Mouse (Mus musculus): ENCODE results near the gene Ifrd2.
A peak's percentile ranks its signal among the peaks of the same experiment; 100 is the strongest.

The Ifrd2 gene

DNA sequence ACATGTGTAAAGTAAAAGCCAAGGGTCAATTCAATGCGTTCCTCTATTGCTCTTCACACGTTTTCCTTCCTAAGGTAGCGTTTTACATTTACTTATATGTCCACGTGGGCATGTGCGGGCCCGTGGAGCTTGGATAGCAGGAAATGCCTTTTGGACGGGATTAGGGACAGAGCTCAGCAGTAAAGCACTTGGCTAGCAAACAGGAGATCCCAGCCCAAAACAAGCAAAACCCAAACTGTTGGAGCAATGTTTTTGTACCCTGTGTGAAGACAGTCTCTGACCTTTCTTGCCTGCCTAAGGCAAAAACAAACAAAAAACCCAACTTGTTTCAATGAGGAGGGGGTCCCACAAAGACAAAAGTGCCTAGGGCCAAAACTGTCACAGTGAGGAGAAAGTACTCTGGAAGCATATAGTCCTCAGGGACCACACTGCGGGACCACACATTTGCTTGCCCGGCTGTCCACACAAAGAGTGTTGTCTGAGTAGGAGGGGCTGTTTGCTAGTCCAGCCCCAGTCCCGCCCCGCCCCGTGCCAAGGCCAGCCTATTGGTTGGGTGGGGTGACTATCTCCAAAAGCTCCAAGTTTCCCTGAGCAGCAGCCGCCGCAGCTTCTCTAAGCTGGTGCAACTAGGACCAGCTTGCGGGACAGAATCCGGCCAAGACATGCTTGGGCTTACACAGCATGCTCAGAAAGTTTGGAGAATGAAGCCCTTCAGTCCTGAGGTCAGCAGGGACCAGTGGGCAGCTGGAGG, 10.9 kb upstream of the Ifrd2 start, which contains the start of gene Hyal1:
Gene Hyal1, plus strand, starts transcription at position 571 of the 751 bp plus-strand sequence.
- DNase-seq = no peak

DNA sequence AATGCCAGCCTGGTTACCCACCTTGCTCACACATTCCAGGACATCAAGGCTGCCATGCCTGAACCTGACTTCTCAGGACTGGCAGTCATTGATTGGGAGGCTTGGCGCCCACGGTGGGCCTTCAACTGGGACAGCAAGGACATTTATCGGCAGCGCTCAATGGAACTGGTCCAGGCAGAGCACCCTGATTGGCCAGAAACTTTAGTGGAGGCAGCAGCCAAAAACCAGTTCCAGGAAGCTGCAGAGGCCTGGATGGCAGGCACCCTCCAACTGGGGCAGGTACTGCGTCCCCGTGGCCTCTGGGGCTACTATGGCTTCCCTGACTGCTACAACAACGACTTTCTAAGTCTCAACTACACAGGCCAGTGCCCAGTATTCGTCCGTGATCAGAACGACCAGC, 9.6 kb upstream of the Ifrd2 start:
- no peak for DNase-seq

DNA sequence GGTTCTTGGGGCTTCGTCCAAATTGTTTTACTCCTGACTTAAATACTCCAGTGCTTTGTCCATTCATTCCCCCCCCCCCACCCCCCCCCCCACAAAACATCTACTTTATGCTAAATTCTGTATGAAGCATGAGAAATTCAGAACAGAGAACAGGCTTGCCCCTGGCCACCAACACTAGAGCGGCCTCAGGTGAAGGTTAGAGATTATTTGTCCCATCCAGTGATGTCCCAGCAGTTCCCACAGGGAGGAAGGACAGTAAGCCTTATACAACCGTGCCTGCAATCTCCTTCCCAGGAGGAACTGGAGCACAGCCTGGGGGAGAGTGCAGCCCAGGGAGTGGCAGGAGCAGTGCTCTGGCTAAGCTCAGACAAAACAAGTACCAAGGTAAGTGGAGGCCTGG, 8.9 kb upstream of the Ifrd2 start, which contains the start of gene Naa80:
Gene Naa80, plus strand, starts transcription at position 301 of the 400 bp plus-strand sequence.
- no peak for DNase-seq

DNA sequence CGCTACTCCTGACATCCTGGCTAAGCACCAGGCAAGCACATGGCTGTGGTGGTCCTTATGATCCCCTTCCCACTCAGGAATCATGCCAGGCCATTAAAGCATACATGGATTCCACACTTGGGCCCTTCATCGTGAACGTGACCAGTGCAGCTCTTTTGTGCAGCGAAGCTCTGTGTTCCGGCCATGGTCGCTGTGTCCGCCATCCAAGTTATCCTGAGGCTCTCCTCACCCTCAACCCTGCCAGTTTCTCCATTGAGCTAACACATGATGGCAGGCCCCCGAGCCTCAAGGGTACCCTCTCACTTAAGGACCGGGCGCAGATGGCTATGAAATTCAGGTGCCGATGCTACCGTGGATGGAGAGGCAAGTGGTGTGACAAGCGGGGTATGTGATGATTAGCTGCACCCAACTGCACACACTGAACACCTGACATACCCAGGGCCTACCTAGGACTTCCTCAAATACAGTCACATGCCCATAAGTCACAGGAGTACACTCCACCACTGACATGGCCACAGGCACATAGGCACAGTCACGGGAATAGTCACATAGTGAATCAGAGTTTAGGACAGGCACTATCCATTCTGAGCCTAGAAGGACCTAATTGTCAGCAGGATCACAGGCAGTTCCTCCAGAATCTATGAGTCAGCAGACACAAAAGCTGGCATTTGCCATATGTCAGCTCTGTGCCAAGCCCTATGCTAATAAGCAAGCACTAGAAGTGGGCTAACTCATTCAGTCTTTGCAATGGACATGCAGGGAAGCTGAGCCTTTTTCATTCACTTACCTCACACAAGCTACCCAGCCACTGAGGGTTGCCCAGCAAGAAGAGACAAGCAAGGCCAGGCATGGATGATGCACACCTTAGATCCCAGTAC, 8.2 kb upstream of the Ifrd2 start:
- DNase-seq = no peak

DNA sequence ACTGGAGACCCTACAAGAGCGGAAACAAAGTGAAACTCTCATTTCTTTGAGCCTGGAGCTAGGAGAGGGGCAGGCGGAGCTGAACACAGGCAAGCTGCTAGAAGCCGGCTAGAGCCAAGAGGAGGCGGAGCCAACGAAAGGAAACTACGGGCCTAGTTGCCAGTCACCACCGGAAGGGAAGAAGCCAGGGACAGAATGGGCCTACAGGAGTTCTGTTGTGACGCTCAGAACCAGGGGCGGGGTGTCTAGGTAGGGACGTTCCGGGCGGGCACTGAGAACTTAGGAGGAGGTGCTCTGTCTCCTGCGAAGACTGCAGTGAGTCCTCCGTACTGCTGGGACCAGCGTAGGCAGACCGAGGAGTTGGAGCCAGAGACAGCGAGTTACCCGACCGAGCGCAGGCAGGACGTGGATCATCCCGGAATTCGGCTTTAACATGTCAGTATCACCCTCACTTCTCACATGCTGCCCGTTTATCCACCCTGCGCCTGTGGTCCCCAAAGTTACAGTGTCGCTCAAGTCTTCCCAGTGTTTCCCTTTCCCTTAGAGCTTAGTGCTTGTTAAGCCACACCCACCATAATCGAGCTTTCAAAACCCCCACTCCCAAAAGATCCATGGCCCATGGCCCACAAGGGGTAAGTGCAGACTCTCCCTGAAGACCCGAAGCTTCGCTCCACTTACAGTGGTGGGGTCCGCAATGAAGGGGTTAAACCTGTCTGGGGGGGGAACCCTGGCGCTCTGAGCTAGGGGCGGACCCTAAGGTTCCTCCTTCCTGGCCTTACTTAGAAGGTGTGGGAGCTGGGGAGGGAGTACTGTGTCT, 6.7 kb upstream of the Ifrd2 start, which contains the start of gene Hyal3:
Gene Hyal3, plus strand, starts transcription at position 318 of the 817 bp plus-strand sequence.
- DNase-seq = peak; percentile 87

DNA sequence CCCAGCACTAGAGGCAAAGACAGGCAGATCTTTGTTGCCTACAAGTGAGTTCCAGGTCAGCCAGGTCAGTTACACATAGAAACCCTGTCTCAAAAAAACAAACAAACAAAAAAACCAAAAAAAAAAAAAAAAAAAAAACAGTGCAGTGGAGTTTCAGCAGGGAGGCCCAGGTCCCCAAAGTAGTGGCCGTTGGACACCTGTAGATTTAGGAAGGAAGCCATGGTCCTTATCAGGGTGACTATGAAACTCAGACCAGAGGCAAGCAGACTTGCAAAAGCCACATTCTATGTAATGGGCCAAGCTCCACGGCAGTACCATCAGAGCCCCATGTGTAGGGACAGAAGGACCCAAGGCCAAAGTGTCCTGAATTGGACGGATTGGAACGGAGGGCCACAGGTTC, 5.9 kb upstream of the Ifrd2 start:
- DNase-seq = no peak

DNA sequence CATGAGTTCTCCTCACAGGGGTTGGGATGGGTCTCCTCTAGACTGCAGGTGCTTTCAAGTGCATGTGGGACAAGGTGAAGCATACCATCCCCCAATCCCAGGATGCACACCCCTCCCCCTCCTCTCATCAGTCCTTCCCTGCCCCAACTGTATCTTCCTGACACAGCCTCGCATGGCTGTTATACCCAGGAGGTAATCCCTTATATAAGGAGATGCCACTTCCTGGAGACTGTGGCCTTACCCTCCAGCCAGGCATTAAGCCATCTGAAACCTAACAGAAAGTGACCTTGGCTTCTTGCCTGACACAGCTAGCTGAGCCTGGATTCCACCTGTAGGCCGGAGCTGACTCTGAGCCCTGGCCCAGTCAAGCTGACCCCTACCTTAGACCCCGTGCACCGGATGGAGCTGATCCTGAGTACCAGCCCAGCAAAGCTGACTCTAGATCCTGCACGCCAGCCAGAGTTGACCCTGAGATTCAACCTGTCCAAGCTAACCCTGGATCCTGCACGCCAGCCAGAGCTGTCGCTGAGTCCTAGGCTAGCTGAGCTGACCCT, 4.9 kb upstream of the Ifrd2 start:
- no peak for DNase-seq

DNA sequence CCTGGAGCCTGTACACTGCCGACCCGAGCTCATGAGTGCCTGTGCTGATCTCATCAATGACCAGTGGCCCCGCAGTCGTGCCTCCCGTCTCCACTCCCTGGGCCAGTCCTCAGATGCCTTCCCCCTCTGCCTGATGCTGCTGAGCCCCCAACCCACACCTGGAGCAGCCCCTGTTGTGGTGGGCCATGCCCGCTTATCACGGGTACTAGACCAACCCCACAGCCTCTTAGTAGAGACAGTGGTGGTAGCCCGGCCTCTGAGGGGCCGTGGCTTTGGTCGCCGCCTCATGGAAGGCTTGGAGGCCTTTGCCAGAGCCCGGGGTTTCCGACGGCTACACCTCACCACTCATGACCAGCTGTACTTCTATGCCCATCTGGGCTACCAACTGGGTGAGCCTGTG, 4.3 kb upstream of the Ifrd2 start:
- no peak for DNase-seq

DNA sequence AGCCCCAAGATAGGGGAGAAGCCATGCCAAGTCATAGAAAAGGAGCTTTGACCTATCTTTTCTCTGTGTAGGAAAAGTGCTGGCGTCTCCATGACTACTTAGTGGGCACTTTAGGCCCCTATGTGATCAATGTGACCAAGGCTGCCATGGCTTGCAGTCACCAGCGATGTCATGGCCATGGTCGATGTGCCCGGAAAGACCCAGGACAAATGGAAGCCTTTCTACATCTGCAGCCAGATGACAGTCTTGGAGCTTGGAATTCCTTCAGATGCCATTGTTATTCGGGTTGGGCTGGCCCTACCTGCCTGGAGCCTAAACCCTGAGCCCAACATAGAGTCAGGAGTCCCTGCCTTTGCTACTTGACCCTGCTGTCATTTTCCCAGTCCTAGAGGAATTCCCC, 938 bp upstream of the Ifrd2 start:
- DNase-seq = no peak

DNA sequence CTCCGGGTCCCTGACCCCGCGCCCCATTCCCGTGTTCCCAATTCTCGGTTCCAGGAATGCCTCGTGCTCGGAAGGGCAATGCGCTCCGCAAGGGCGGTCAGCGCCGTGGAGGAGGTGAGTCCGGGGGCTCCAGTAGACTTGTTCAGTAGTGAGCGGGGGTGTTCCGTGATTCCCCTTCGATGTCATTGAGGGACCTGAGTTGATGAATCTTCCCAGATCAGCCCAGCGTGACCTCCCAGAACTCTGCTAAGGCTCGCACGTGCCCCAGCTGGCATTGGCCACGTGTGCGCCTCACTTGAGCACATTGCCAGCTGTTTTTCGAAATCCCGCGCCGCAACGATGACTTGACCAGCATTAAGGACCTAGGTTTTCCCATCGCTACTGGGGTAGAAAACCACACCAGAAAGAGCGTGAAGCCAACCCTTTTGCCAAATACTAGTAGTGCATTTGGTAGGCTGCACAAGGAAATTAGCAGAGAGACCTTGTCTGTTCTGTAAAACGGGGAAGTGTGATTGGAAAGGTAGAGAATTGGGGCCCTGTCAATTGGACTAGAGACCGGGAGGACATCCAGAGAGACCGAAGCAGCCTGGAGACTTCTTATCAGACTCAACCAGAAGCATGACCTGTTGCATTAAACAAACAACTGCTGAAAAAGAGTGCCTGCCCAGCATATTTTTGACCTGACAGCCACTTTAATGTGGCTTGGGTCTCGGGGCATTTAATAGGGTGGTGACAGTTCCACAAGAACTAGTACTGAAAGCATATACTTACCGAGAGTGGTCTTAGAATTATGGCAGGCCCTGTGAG, 594 bp downstream of the Ifrd2 start:
- DNase-seq = no peak

DNA sequence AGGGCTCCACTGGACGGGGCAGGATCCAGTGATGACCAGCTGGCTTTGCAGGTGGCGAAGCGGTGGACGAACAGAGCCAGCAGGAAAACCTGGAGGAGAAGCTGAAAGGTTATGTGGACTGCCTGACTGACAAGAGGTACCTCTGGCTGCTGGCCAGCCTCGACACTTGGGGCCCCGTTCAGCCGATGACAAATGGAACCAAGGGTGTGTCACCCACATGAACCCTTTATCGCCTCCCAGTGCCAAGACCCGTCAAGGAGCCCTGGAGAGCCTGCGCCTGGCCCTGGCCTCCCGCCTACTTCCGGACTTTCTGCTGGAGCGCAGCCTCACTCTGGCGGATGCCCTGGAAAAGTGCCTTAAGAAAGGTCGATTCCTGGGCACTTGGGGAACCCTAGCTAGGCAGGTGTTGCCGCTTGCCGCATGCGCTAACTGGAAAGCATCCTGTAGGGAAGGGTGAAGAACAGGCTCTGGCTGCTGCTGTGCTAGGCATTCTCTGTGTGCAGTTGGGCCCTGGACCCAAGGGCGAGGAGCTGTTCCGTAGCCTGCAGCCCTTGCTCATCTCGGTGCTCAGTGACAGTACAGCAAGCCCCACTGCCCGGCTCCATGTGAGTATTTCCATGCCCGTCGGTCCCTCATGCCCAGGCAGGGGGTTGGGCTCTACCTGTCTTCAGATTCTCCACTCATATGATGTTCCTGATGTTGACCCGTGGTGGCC, 2.8 kb downstream of the Ifrd2 start:
- no peak for DNase-seq

DNA sequence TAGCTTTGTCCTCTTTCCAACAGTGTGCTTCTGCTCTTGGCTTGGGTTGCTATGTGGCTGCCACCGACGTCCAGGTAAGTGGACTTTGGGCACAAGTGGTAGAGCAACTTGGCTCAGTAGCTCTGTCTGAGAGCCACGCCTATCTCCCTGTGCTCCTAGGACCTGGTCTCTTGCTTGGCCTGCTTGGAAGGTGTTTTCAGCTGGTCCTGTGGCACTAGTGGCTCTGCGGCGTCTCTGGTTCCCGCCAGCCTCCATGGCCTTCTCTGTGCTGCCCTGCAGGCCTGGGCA, 3.3 kb downstream of the Ifrd2 start:
- no peak for DNase-seq

DNA sequence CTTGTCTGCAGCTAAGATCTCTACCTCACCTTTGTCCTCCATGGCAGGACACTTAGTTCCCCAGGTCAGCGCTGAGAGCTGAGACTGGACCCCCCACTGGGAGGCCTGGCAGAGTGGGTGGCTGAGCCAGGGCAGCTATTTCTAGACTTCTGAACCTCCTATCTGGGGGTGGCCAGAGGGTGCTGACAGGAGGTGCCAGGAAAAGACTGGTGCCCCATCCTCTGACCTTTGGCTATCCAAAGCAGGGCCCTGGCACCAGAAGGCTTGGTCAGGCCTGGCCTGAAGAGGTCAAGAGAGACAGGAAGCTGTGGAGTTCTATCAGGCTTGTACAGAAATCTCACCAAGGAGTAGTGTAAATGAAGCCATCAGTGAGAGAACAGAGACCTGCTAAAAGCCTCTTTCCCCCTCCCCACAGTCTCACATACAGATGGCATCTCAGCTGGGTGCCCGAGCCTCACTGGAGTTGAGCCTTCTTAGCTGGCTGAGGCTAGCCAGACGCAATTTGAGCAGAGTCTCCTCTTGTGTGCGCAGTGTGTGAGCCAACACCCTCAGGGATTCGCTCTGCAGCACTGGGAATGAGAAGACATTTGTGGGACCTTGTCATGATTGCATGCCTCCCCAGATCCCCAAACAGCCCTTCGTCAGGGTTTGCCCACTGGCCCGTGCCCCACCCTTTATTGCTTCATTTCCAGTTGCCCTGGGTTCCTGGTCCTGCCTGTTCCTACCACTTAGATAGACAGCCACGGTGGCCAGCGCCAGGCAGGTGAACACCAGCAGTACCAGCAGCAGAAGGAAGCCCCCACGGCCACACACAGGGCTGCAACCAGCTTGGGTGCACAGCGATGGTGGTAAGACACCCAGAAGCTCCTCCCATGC, 5.9 kb downstream of the Ifrd2 start:
- DNase-seq = peak; percentile 84

DNA sequence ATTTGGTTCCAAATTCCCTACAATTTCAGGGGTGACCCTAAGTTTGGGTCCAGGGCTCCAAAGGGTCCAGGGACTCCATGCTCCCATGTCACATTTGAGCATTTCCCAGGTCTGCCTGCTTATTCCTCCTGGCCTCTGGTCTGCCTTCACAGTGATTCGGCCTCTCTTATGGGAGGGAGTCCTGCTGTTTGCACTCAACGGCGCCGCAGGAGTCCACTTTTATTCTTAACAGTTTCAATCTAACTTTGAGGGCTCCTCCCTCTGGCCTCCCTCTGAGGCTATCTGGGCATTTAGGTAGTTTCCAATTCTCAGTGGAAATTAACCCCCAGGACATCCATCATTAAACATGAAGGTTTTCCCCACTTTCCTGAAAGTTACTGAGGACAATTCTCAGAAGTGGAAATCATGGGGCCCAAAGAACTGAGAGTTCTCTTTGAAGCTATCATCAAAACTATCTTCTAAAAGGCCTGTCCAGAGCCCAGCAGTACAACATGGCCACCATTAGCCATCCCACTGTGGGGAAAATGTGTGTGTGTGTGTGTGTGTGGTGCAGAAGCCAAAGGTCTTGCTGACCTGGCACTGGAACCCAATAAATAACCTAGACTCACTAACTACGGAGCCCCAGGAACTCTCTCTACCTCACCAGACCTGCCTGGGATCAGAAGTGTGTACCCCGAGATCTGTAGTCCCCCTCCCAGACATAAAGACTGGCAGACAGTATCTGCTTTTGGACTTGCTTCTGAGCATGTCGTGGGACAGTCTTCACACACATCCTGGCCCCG, 7.0 kb downstream of the Ifrd2 start:
- no peak for DNase-seq

DNA sequence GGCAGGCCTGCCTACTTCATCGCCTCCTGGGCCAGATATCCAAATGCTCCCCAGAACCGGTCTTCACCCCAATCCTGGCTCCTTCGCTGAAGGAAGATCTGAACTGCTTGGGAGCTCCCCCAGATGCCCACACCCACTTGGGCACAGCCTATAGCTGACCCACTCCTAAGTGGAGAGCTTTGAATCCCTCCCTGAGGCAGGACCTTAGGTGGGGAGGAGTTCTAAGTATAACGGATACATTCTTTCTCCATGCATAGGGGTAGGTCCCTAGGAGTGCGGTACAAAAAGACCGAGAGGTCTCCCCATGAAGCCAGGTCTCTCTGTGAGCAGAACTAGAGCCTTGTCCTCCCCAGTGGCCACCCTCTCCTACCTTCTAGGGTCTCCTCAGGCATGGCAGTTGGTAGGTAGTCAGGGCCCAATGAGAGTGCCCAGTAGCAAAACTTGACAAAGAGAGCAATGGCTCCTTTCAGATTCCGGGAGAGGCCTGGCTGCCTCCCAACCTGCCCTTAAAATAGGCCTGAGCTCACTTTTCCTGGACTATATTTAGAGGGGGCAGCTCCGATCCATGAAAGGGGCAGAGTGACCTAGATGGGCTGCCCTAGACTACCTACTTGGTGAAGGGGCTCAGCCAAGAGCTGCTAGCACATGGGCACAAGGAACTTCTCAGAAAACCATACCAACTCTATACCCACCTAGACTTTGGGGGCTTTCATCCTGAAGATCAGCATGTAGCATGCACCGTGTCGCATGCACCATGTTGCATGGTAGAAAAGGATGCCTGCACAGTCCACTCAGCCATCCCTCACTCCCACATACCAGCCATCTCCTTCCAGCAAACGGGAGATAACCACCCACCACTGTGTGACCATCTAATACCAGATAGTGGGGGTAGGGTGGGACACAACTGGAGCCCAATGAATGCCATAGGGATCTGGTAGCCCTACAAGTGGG, 9.5 kb downstream of the Ifrd2 start:
- DNase-seq = no peak

DNA sequence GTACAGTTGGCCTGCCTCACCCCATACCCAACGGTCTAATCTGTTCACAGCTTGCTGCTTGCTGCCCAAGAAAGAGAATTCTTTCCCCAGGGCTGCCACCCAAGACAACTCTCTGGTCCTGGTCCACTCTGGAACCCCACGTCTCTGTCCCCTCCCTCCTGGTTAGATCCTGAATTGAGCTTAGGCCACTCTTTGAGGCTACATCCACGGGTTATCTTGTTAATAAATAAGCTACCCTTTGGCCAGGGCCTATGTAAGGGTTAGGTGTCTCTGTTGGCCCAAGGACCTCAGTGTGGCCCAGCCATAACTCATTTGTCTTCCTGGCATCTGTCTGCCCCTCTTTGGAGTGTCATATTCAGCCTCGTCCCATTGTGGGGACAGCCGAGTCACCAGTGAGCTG, 10.9 kb downstream of the Ifrd2 start:
- DNase-seq = no peak

DNA sequence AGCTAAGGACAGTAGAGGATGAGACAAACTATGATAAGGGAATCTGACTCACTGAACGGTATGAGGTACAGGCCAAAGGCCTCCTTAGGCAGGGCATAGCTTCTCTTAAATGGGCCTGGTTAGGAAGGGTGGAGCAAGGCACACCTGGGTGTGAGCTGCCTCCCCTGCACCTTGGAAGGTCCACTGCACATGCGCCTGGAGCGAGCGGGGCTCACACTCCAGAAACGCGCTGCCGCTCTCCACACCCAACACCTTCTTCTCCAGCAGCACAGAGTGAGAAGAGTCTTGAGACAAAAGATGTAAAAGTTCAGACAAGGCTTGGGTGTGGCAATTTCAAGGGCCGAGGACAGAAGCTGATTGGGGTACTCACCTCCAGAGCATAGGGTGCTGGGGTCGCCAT, 12.0 kb downstream of the Ifrd2 start:
- no peak for DNase-seq

DNA sequence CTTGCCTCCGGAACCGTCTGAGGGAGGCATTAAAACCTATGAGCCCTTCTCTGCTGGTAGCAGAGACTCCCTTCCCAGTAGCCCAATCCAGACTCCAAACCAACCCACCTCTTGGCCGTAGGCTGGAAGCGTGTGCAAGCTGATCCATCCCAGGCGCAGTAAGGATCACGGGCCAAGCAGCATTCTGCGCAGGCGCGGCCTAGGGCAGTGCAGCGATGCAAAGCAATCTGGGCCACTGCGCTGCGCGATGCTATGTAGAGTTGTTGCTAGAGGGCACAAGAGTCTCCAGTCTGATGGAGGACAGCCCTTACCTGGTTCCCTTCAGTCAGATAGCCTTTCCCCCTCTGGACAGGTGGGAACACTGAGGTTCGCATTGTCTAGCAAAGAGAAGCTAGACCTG, 12.4 kb downstream of the Ifrd2 start:
- DNase-seq = no peak
